Mouse (Mus musculus) left cerebral cortex, adult 18-20 months (tissue): Measurements from ENCODE around the gene Rnf157. TPM values are rescaled to one million over a fixed set of nuclear protein-coding genes. Genes with fewer than 3 reads are reported as not detected.

Experiments used
- DNase-seq, 2 experiments: peaks; one replicate each; pipeline ENCODE4 v3.0.0; 2021 to 2022; ENCODE audit warnings: low spot score in 2 of 2, mixed read lengths in 1 of 2
- long read RNA-seq, 2 experiments: library from polyadenylated mRNA; stranded (forward); transcript quantifications; one replicate each; pipeline ENCODE4 v2.0.0; 2021
- total RNA-seq, 2 experiments: library from RNA; stranded (reverse); gene quantifications; 2 replicates each; pipeline ENCODE4 v1.2.3; 2021

Gene Rnf157
- total RNA-seq = 100 to 1,000 TPM; 256 to 274 TPM
- long read RNA-seq, experiment 1, full-length matches to known transcripts = 139 of 252 reads
- long read RNA-seq, experiment 1, partial matches to known transcripts = 32 of 252 reads
- long read RNA-seq, experiment 1, other reads (novel, unspliced or antisense) = 81 of 252 reads
- long read RNA-seq, experiment 2, full-length matches to known transcripts = 88 of 192 reads
- long read RNA-seq, experiment 2, partial matches to known transcripts = 38 of 192 reads
- long read RNA-seq, experiment 2, other reads (novel, unspliced or antisense) = 66 of 192 reads

GRCm38 (mm10) chr11:116412904-116413630, at the start of gene Rnf157:
Rnf157 (minus strand) TSS chr11:116413032.
- DNase-seq = peak; percentile 86 to 92

- DNase-seq = no peak
These were observed 47.0 kb upstream of the Rnf157 start for GRCm38 (mm10) chr11:116459786-116460185.

DNA sequence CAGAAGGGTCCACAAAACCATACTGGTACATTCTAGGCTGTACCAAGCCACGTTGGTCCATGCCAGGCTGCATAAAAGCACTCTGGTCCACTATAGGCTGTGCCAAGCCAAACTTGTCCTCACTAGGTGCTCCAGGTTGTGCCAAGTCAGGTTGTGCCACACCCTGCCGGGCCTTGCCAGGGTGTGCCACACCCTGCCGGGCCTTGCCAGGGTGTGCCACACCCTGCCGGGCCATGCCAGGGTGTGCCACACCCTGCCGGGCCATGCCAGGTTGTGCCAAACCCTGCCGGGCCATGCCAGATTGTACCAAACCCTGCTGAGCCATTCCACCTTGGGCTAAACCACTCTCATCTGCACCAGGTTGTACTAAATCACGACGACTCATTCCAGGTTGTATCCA, 43.4 kb upstream of the Rnf157 start:
- no peak for DNase-seq

GRCm38 (mm10) chr11:116453889-116454288, 41.1 kb upstream of the Rnf157 start:
- no peak for DNase-seq

GRCm38 (mm10) chr11:116449341-116449740, 36.5 kb upstream of the Rnf157 start:
- DNase-seq = no peak

- DNase-seq = no peak
These were observed 35.0 kb upstream of the Rnf157 start for GRCm38 (mm10) chr11:116447822-116448221.

DNA sequence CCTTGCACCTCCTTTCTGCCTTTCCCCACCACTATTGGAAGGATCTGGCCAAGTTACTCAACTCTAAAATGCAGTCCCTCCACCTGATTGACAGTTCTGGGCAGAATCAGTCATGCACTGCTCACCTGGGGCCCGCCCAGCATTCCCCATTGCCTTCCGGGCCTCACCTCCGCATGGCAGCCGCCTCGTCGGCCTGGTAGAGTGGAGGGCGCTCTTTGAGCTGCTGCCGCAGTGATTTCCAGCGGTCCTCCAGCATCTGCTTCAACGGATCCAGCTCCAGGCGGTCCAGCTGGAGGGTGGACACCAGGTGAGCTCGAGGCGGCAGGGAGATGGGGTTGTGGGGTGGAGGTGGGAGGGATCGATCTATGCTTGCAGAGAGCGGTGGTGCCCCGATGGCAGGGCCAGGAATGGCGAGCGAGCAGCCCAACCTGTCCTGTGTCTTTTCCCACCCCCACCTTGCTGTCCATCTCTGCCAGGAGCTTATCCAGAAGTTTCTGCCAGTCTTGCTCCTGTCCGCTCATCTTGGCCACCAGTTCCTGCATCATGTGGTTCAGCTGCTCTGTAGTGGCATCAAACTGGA, 33.6 kb upstream of the Rnf157 start:
- DNase-seq = no peak

DNA sequence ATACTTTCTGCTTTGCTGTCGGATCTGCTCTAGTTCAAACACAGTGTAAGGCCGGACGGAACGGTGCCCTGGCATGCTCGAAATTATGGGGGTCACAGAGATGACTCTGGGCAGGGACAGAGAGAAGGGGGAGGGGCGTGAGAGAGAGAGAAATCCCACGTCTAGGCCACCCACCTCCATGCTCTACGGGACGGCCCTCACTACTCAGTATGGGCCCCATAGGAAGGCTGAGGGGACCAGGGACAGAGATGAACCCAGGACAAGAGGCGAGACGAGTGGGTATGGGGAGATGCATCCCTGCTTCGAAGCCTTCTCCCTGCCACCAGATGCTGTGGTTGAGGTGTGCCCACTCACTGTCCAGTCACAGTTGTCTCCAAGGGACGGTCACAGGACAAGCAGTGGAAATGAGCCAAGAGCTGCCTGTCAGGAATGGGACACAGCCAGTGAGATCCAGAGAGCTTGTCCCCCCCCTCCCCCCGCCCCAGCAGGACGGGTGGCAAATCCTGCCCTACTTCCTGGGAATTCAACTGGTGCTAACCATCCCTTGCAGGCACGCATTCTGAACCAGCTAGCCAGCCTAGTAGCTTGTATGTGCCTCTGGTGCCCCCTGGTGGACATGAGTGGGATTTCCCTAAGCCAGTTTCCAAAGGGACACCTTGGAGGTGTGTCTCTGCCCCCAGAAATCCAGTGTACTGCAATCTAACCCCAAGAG, 32.9 kb upstream of the Rnf157 start:
- DNase-seq = peak; percentile 91 to 98

DNA sequence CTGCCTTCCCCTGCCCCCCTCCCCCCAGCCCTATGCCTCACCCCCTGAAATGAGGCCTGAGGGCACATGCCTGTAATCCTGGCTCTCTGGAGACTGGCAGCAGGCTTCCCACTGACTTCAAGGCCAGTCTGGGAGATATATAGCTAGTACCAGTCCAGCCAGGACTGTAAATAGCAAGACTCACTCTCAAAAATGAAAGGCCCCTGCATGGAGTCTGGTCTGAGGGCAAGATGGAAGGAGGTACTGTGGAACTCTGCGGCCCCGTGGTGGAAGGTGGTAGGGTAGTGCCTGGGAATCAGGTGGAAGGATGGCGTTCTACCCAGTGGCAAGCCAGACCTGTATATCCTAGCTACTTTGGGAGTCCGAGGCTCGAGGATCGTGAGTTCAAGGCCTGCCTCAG, 31.1 kb upstream of the Rnf157 start:
- no peak for DNase-seq

GRCm38 (mm10) chr11:116443311-116443710, 30.5 kb upstream of the Rnf157 start:
- no peak for DNase-seq

GRCm38 (mm10) chr11:116442867-116443177, 30.0 kb upstream of the Rnf157 start:
- DNase-seq = no peak

- DNase-seq = no peak
These were observed 29.5 kb upstream of the Rnf157 start for GRCm38 (mm10) chr11:116442129-116442866.

DNA sequence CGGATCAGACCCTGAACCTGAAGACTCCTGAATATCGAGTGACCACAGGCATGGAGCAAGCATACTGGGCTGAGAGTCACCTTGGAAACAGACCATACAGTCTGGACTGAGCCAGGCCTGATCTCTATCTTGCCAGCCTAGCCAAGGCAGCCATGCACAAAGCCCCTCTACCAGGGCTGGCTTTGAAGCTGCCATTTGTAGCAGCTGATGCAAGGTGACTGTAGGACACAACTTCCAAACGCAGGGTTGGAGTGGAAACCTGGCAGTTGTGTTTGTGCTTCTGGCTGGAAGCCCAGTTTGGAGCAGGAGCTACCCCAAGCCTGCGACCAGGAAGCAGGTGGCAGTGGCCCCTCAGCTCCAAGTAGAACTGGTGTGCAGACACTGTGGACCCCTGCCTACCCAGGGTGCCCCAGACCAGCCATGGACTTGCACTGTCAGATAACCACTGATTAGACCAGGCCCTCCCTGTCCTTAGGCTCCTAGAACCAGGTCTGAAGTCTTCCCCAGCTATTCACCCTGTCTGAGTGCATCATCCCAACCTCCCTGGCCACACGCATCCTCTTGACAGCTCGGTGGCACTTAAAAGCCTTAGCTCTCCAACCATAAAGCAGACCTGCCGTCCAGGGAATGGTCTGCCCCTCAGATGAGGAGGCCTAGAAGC, 27.7 kb upstream of the Rnf157 start:
- DNase-seq = no peak

- no peak for DNase-seq
These were observed 26.7 kb upstream of the Rnf157 start for GRCm38 (mm10) chr11:116439269-116440240.

GRCm38 (mm10) chr11:116437541-116437940, 24.7 kb upstream of the Rnf157 start:
- no peak for DNase-seq

- DNase-seq = no peak
These were observed 24.0 kb upstream of the Rnf157 start for GRCm38 (mm10) chr11:116436725-116437331.

GRCm38 (mm10) chr11:116435992-116436724, 23.3 kb upstream of the Rnf157 start:
- no peak for DNase-seq
